Mouse (Mus musculus) limb, embryonic 14.5 days (tissue): ENCODE data around the gene Inka2. TPM values are rescaled to one million over a fixed set of nuclear protein-coding genes. Genes with fewer than 3 reads are reported as not detected.

Experiments used
- ATAC-seq: fragments of 200-750 bp; cut with Nextera tagmentation; 2 replicates; pipeline ENCODE4 v1.8.0; 2017; ENCODE audit warnings: low read depth, moderate number of reproducible peaks, moderate TSS enrichment; ENCODE audit not compliant: low FRiP score
- DNase-seq: peaks from one replicate; pipeline ENCODE4 v3.0.0-alpha.2; 2015; ENCODE audit warnings: low spot score
- H3K27ac ChIP-seq: fragments of 300-500 bp; sonication (generic); replicated peaks from 2 replicates; pipeline ENCODE4 v1.5.1; 2014; ENCODE audit warnings: low read depth, mild to moderate bottlenecking, low read length, moderate library complexity, mixed read lengths
- H3K27me3 ChIP-seq: fragments of 300-500 bp; sonication (generic); 2 replicates; pipeline ENCODE4 v1.6.1; 2014; ENCODE audit warnings: low read length, mixed read lengths; ENCODE audit not compliant: control insufficient read depth, insufficient read depth
- H3K36me3 ChIP-seq: fragments of 300-500 bp; sonication (generic); 2 replicates; pipeline ENCODE4 v1.6.1; 2014; ENCODE audit warnings: mild to moderate bottlenecking, low read length, moderate library complexity, mixed read lengths; ENCODE audit not compliant: control insufficient read depth, insufficient read depth
- H3K4me1 ChIP-seq: fragments of 300-500 bp; sonication (generic); 2 replicates; pipeline ENCODE4 v1.6.1; 2014; ENCODE audit warnings: antibody characterized with exemption, low read length, mixed read lengths; ENCODE audit not compliant: control insufficient read depth, insufficient read depth
- H3K4me2 ChIP-seq: fragments of 300-500 bp; sonication (generic); replicated peaks from 2 replicates; pipeline ENCODE4 v1.6.1; 2014; ENCODE audit warnings: low read depth, mild to moderate bottlenecking, low read length, moderate library complexity; ENCODE audit not compliant: severe bottlenecking
- H3K4me3 ChIP-seq: fragments of 300-500 bp; sonication (generic); replicated peaks from 2 replicates; pipeline ENCODE4 v1.5.1; 2014; ENCODE audit warnings: low read length
- H3K9ac ChIP-seq: fragments of 300-500 bp; sonication (generic); 2 replicates; pipeline ENCODE4 v1.6.1; 2014; ENCODE audit warnings: mild to moderate bottlenecking, low read depth, low read length, moderate library complexity; ENCODE audit not compliant: severe bottlenecking
- H3K9me3 ChIP-seq: fragments of 300-500 bp; sonication (generic); 2 replicates; pipeline ENCODE4 v1.6.1; 2016; ENCODE audit warnings: low read length; ENCODE audit not compliant: control insufficient read depth
- POLR2A ChIP-seq: fragments of 200-500 bp; IDR thresholded peaks from 2 replicates; pipeline ENCODE4 v1.8.0; 2012; ENCODE audit warnings: inconsistent platforms, mild to moderate bottlenecking, moderate library complexity, borderline replicate concordance; ENCODE audit not compliant: insufficient read depth, insufficient read length; ENCODE audit errors: extremely low read depth
- WGBS: fragments of 180-500 bp; shearing (Covaris S2); extraction: QIAGEN DNeasy Blood & Tissue Kit; methylation state at CpG from one replicate; pipeline ENCODE4 v1.1.7; 2014; 5-methylcytosine and 5-hydroxymethylcytosine counted together
- polyA plus RNA-seq, 2 experiments: library from polyadenylated mRNA; depleted of rRNA in 1 of 2; stranded (reverse) in 1 of 2; unstranded in 1 of 2; fragments of >200 nt; fragmentation: Nextera tagmentation in 1 of 2; extraction: Ambion mirVana in 1 of 2; gene quantifications; 2 replicates each; pipeline versions ENCODE4 v1.2.1 to v1.2.3; 2012 to 2014

The Inka2 gene
- polyA plus RNA-seq, 2 experiments: 1.7 to 5.9 TPM

DNA sequence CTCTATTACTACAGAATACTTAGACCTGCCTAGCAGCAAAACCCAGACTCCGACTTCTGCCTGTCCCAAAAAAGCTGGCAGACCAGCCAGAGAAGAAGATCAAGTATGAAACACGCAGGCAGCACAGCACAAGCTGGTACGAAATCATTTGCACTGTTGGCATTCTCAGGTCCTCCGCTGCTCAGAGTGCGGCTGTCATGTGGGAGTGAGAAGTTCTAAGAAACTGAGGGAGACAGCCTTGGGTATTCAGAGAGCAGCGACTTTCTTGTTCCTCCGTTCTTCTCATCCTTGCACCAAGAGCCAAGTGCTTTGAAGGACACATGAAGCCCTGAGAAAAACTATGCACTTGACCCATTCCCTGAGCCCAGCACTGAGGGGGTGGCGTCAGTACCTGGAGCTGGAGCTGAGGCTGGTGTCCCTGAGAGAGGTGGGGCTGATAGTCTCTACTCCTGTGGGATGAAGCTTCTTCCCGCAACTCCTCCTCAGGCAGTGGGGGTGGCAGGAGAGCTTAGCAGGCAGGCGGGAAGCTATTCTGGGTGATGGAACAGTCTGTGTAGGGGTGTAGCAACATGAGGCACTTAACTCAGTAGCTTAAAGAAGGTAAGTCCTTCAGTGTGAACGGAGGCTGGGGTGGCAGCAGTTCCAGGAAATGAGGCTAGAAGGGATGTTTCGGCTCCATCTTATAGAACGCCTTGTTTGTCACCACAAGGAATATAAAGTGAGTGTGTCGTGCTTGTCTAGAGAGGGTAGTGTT is 10.9 kb upstream of the Inka2 start:
- TF ChIP-seq POLR2A: no peak
- DNase-seq (no peak), ATAC-seq (no peak)
- Histone ChIP-seq H3K4me3 (no peak overlapping the region), H3K4me1 (no peaks in the 10 kb centered on the region), H3K36me3 (no peaks in the 10 kb centered on the region), H3K4me2 (no peak overlapping the region), H3K27me3 (0 out of 2 replicates have a peak, but pooled peaks cover 6% of the 10 kb centered on the region), H3K9me3 (no peaks in the 10 kb centered on the region), H3K9ac (no peak overlapping the region), H3K27ac (no peak overlapping the region)
- 75% methylated on average over 14 of the region's 14 CpGs for WGBS

DNA sequence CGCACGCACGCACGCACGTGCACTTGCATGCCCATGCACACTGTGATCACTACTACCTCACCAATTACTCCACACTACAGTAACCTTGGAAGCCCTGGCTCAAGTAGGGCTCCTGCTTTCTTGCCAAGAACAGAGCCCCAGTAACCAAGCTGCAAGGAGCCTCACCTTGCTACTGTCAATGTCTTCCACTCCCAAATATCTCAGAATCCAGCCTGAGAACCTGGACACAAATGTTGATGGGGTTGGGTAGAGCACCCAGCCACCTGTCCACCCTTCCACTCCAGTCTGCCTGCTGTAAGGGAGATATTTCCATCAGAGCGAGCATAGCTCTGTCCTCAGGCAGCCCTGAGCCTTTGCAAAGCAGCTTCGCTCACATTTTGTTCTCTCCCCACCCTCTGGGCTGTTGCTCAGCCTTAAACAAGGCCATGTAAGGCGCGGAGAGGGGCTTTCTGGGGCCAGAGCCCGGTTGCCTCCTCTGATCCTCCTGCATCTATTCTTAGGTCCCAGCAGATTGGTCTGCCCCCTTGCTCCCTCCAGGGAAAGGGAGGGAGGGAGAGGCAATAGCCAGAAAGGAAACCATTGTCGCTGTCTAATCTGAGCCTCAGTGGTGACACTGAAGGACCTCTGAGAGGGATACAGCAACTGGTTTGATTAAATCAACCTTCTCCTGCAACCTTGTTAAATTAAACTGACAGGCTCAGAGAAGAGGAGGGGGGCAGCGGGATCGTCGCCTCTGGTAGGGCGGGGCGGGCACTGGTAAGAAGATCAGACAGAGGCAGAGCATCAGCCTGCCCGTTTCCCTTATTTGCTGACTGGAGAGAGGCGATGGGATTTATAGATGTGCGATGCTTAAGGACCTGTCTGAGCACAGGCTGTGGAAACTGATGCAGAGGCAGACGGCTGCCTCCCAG is 8.7 kb upstream of the Inka2 start:
- 0 out of 2 replicates have a peak, but pooled peaks cover 6% of the 10 kb centered on the region for H3K27me3 ChIP-seq
- no peak overlapping the region for H3K4me2 ChIP-seq
- no peak overlapping the region for H3K9ac ChIP-seq
- no peak for DNase-seq
- H3K27ac ChIP-seq: no peak overlapping the region
- no peak for ATAC-seq
- no peaks in the 10 kb centered on the region for H3K4me1 ChIP-seq
- TF ChIP-seq POLR2A: no peak
- no peaks in the 10 kb centered on the region for H3K36me3 ChIP-seq
- H3K4me3 ChIP-seq: no peak overlapping the region
- H3K9me3 ChIP-seq: no peaks in the 10 kb centered on the region
- 36% methylated on average over 20 of the region's 20 CpGs for WGBS

DNA sequence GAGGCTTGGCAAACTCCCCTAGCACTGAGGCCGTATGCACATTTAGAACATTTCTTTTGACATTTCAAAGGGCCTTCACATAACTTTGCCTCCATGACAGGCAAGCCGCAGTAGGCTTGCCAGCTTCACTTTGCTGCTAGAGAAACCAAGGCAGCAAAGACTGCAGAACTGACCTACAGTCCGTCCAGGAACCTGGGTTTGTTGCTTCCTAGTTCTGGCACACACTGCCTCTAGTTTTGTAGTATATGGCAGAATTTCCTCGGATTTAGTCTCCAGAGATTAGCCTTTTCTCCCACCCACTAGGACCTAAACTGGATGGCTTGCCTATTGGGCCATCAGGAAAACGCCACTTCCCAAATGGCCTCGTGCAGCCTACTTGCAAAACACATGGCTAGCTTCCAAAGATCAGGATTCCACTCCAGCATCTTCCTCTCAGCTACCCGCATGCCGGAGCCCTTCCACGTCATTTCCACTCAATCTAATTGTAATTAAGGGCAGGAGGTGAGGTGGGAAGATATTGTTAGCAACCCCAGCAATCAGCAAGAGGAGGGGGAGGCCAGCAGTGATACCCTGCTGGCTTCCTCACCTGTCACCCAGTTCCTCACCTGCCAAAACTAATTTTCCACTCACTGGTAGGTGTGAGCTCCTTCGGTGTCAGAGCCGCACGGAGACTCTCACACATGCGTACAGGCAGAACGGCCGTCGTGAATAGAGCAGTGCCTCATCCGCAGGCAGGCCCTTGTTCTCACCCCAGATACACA is 7.8 kb upstream of the Inka2 start:
- Histone ChIP-seq H3K9ac (no peak overlapping the region), H3K9me3 (no peaks in the 10 kb centered on the region), H3K27me3 (0 out of 2 replicates have a peak, but pooled peaks cover 6% of the 10 kb centered on the region), H3K36me3 (no peaks in the 10 kb centered on the region), H3K4me2 (no peak overlapping the region), H3K4me1 (no peaks in the 10 kb centered on the region), H3K4me3 (no peak overlapping the region), H3K27ac (no peak overlapping the region)
- WGBS: 71% methylated on average over 17 of the region's 17 CpGs
- ATAC-seq (no peak), DNase-seq (no peak)
- no peak for TF ChIP-seq POLR2A

DNA sequence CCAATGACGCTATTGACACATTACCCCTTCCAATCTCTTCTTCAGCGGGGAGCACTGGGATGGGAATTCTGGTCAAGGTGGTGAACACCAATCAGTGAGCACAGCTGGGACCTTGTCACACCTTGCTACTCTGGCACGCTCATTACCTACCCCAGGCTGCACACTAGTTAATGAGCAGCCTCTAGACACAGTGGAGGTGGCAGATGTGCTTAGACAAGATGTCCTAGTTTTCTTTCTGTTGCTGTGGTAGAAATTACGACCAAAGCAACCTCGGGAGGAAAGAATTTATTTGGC is 7.3 kb upstream of the Inka2 start:
- DNase-seq: no peak
- ATAC-seq: no peak

DNA sequence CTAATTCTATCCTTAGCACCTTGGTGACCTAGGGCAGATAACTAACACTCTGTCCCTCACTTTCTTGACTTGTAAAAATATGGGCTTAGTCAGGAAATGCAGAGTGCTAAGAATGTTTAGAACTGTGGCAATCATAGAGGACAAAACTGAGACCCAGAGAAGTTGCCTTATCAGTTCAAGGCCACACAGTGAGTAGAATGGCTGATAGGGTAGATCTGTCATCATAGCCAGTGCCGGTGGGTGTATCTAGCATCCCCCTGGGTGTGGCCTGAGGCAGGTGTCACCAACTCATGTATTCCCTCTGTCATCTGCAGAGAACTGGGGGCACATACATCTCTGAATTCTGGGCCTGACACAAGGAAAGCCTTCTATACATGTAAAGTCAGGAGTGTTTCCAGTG is 6.1 kb upstream of the Inka2 start:
- Histone ChIP-seq H3K4me1 (no peaks in the 10 kb centered on the region), H3K36me3 (no peaks in the 10 kb centered on the region), H3K9ac (no peak overlapping the region), H3K9me3 (no peaks in the 10 kb centered on the region), H3K27ac (no peak overlapping the region), H3K27me3 (0 out of 2 replicates have a peak, but pooled peaks cover 6% of the 10 kb centered on the region), H3K4me2 (no peak overlapping the region), H3K4me3 (no peak overlapping the region)
- DNase-seq (no peak), ATAC-seq (no peak)
- no peak for TF ChIP-seq POLR2A
- 77% methylated on average over 1 of the region's 1 CpGs for WGBS

More for the DNA sequence above, 7.3 kb upstream of the Inka2 start:
- 58% methylated on average over 5 of the region's 5 CpGs for WGBS
- Histone ChIP-seq H3K36me3 (no peaks in the 10 kb centered on the region), H3K27me3 (0 out of 2 replicates have a peak, but pooled peaks cover 6% of the 10 kb centered on the region), H3K4me1 (no peaks in the 10 kb centered on the region), H3K4me3 (no peak overlapping the region), H3K9me3 (no peaks in the 10 kb centered on the region), H3K27ac (no peak overlapping the region), H3K4me2 (no peak overlapping the region), H3K9ac (no peak overlapping the region)
- TF ChIP-seq POLR2A: no peak
